Mouse (Mus musculus) frontal cortex, postnatal 36 days (tissue): ENCODE results near the gene Rufy4.

Experiments
- DNase-seq, 2 experiments: peaks; one replicate each; pipeline ENCODE4 v3.0.0; 2022; ENCODE audit warnings: low spot score in 2 of 2

Gene Rufy4

DNA sequence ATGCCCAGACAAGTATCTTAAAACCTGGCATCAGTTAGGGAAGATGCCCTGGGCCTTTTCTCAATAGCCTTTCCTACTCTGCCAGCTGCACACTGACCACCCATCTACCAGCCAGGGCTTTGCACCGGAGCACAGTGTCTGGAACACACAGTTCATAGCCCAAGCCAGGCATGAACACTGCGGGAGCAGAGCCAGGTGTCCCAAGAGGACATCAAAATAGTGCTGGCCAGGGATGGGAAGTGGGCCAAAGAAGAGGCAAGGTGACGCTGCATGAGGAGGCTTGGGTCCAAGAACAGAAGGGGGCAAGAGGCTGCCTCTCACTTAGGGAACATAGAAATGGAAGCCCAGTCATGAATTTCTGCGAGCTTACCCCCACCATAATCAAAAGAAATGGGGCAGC lies 19.7 kb upstream of the Rufy4 start:
- DNase-seq = no peak

DNA sequence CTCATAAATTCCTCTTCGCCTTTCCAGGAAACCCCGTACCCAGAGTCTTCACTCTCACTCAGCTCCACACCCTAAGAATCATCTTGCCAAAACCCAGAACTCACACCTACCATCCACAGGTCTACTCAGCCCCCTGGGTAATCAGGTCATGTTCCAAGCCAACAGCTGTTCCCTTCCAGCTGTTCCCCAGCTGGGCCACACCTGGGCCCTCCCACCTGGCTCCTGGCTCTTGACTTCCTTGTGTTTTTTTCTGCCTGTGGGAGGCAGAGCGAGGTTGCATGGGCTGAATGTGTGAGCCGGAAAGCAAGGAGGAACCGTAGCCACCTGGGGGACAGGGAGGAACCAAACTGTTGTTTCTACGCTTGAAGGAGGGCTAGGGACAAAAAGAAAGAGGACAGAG lies 19.1 kb upstream of the Rufy4 start:
- no peak for DNase-seq

DNA sequence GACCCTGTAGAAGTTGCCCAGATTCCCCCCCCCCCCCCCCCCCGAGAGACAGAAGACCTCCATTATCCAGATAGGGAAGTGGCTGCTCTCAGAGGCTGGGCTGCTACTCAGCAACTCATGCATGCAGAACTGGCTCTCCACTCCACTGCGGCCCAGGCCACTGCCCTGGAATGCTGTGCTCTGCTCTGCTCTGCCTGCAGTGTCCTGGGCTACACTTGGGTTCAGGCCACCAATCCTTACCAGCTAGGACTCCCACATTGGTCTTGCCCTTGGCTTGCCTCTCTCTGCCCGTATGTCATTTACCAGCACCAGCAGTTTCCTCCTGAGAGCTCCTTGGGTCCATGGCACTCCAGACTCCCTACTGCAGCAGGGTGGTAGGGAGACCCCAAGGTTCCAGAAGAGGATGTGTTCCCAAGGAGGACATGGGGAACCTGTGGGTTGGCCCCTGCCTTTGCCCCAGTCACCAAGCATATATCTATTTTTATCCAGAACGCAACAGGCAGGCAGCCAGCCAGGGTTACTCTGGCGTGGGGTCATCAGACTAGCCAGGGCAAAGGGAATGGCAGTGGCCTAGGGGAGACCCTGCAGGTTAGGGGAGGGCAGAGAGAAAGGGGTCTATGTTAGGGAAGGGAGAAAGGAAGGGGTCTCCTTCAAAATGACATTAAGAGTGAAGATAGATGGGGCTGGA lies 17.3 kb upstream of the Rufy4 start:
- no peak for DNase-seq

DNA sequence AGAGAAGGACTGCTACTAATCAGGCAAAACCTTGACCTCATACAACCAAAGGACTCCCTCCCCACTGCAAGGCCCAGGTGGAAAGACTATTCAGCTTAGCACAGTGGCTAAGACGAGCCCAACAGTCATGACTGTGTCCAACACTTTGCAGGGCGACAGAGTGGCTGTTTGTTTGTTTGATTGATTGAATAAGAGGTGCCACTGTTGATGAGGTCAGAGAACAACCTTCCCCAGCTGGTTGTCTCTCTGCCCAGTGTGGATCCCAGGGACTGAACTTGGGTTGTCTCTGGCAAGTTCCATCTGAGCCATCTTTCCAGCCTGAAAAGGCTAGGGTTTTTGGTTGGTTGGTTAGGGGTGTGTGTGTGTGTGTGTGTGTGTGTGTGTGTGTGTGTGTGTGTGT lies 15.7 kb upstream of the Rufy4 start:
- DNase-seq = no peak

DNA sequence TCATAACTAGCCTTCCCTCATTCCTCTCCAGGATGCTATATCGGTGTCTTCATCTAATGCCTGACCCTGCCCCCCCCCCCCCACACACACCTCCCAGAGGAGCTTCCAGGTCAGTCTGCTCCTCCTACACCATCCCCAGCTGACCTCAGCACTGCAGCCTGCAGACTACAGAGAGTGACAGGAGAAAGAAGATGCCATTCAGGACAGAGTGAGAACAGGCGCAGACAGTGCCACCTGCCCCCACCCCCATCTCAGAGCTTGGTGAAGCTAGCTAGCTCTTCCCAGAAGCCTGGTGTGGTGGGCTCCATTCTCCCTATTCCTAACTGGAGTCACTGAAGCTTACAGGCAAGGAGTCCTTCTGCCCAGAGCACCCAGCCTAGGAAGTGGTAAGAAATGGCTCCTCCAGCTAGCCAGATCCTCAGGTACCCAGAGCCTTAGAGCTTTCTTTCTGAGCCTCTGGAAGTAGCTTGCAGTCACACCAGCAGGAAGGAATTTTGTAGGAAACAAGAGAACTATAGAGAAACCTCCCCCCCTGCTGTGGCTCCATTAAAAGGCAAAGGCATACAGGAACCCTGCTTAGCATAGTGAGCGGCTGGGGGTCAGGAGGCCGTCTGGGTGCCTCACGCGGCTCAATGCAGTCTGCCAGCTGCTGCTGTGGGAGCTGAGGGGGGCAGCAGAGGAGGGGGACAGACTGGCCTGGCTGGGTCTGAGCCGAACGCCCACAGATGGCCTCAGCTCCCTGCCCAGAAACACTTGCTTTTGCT lies 14.2 kb upstream of the Rufy4 start:
- no peak for DNase-seq

DNA sequence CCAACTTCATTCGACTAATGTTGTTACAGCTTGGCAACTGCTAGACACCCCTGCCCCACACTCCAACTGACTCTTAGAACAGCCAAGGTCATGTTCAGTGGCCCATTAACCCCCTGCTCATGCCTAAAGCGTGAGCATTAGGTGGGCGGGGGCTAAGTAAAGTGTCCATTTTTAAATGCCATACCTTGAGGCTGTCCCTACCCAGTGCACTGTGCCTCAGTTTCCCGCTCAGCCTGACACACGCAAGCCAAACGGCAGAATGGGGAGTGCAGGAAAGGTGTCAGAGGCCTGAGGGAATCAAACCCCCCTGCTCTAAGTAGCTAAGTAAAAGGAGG lies 13.7 kb upstream of the Rufy4 start:
- no peak for DNase-seq

DNA sequence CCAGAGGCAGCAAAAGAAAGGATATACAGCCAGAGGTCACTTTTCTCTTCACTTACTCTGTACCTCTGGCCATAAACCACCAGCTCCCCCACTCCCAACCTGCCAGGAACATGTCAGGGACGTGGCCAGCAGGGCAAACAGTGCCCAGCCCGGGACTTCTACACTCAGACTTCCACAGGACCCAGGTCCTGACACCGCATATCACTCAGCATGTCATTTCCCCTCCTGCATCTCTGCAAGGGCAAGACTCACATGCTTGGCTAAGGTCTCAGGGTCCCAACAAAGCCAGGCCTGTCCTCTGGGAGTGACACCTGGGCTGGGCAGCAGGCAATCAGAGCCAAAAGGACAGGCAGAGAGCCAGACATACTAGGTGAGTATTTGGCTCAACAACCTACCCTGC lies 12.3 kb upstream of the Rufy4 start:
- no peak for DNase-seq

DNA sequence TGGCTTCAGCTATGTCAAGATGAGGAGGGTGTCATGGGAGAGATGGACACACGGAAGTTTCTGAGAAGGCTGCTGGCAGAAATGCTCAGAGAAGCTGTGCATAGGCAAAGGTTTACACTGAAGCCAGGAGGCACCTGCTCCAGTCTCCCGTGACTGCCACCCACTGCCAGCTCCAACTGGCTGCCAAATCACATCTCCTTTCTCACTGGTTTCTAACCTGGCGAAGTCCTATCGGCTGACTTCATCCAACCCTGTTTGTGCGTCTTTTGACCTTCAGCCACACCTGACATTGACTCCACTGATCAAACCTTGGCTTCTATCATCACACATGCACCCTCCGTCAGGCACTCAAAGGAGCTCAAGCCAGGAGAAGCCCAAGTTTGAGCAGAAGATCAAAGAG lies 7.5 kb upstream of the Rufy4 start:
- no peak for DNase-seq

DNA sequence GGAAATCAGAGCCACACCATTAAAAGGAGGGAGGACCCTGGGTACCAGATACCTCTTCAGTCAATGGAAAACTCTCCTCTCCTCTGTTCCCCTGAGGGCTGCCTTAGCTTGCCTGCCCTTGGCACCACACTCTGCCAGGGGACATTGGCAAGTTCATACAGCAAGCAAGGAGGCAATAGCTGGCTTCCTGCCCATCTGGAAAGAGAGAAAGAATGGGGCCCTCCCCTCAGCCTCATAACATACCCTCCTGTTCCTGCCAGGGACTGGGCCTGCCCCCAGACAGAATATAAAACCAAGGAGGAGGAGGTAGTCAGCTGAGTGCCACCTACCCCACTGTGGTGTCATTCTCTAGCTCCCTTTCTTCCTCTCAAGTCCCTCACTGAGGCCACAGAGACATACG lies 6.2 kb upstream of the Rufy4 start:
- no peak for DNase-seq

DNA sequence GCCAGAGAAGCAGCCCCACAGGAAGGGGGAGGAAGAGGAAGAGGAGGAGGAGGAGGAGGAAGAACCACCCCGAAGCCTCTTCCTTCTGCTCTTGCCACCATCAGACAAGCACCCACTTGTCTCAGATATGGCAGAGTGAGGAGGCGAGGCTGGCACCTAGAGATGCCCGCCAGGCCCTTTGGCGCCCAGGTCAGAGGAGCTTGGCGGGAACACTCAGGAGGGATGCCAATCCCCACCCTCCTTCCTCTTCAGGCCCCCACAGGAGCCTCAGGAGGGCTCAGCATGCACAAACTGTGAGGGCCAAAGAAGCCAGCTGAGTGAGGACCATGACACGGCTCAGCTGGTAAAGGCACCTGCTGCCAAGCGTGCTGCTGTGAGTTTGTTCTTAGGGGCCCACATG lies 4.2 kb upstream of the Rufy4 start:
- no peak for DNase-seq

DNA sequence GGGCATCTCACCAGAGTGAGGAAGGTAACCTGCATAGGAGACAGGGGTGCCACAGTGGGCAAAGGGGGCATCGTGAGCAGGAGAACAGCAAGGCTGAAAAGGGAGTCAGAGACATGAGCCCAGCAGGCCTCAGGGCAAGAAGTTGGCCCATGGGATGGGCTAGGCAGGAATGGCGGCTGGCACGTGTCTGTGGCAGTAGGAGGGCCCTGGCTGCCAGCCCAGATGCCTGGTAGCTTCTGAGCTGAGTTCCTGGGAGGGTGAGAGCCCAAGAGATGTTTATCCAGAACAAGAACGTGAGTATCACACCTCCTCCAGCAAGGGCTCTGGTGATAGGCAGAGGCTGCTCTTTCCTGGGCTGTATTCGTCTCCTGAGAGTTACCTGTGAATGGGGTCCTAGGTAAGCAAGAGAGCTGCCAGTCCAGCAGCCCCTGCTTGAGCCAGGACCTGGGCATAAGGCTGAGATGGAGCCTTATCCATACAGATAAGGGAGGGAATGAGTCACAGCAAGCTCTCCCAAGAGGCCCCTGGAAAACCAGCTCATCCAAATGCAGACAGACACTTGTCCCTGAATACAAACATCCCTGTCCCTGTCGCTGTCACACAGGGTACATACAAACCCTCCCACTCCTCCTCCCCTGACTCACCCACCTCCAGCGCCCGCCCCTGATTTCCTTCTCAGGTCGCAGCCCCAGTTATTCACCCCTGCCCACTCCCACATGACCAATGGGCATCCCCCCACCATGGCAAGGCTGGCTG lies 3.3 kb upstream of the Rufy4 start:
- DNase-seq = peak; percentile 66 to 69

DNA sequence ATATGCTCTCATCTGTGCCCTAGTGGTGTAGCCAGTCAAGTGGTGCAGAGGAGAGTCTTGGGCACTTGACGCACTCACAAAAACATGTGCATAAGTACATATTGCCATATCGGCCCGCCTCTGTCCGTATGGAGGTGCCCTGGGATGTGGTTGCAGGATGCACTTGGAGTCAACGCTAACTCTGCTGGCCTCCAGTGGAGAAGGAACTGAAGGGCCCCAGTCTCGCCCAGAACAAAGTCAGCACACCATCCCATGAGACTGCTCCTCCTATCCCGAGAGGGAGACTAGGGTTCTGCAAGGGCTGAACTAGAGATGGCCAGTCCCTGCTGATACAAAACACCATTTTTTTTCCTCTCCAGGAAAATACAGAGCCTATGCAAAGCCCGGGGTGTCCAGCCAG lies 2.1 kb upstream of the Rufy4 start:
- no peak for DNase-seq

DNA sequence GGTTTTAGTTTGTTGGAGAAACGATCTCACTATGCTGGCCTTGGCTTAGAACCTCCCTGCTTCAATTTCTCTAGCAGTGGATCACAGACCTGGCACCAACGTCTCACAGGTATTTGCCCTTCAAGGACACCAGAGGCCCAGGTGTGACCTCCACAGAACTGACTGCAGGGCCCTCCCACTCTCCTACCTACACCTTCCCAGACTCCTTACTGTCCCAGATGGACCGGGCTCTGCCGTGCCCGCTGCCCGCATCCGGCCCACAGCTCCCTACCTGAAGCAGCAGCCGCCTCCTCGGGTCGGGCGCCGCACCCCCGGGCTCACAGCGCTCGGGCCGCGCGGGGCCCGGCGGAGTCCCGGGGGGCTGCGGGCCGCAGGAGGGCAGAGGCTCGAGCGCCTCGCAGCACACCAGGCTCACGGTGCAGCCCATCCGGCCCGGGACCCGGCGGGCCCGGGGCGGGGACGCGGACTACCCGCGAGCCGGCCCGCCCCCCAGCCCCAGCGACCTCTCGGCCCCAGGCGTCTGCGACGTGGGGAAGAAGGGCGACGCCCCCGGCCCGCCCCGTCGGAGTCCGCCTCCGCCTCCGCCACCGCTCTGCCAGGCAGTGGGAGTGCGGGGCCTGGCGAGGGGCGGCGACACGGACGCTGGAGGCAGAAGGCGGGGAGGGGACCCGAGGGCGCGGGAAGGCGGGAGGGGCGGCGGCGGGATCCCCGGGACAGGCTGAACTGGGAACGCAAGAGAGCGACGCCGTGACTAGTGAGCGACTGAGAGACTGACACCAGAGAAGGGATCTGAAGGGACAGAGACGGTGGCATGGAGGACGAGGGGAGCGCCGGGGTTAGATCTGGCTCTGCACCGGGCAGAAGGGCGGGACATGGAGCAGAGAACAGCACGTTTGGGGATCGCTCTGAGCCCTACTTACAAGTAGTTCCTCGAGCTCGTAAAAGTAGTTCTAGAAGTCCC lies 1.0 kb upstream of the Rufy4 start, which contains the start of gene Tns1:
Gene Tns1 (minus strand): TSS at position 429 of the 961 bp plus-strand sequence.
- DNase-seq = no peak

DNA sequence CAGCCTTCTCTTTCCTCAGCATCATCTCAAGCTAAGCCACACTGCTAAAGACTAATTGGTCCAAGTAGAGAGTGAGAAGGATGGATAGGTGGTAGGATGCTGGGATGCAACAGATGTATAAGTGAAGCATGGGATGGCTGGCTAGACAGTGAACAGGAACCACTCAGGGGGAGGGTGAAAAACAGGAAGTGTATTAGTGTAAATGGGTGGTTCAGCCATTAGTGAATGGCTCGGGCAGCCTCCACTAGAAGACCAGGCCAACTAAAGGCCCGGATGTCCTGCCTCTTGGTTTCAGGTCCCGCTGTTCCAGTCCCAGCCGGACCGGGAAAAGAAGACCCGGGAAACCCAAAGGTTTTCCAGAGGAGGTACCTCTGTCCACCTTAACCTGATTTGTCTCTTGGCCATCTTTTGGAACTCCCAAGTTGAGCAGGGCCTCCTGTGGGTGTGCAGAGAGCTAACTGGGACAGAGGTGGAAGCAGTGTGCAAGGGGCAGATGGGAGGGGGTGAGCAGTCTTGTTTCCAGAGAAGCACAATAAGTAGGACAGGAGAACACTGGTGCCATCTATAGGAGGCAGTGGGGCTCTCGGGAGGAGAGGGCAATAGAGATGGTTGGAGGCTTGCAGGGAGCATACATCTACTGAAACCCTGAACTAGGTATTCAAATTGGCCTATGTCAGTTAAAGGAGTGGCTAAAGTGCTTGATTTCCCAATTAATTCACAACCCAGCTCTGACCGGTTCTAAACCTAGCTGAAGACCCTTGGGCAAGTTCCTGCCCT lies 5.7 kb downstream of the Rufy4 start:
- DNase-seq = no peak

DNA sequence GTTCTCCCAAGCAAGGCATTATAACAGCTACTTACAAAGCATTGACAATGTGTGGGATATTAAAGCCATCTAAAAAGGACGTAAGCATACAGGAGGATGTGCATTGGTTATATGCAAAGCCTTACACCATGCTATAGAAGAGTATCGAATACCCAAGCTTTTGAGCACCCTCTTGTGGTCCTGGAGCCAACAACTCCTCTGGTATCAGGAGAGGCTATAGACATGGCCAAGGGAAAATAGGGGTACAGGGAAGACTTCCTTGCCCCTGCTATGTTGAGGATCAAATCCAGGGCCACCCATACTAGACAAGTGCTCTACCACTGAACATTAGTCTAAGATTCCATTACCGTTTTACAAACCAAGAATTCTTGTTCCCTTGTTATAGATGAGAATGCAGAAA lies 6.7 kb downstream of the Rufy4 start:
- no peak for DNase-seq

DNA sequence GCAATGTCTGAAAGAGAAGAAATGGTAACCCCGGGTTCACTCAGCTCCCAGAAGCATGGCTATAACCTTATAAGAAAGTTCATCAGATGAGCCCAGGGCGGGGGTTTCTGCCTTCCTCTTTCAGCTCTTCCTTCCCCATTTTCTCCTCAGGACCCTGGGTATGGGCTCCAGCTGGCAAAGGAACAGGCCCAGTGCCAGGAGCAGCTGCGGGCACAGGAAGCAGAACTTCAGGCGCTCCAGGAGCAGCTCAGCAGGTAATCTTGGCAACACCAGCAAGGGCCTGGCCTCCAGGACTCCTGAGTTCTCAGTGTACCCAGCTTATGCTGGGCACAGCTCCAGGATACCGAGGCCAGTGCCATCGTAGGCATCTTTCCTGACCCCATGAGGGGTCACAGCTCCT lies 8.6 kb downstream of the Rufy4 start:
- DNase-seq = no peak

DNA sequence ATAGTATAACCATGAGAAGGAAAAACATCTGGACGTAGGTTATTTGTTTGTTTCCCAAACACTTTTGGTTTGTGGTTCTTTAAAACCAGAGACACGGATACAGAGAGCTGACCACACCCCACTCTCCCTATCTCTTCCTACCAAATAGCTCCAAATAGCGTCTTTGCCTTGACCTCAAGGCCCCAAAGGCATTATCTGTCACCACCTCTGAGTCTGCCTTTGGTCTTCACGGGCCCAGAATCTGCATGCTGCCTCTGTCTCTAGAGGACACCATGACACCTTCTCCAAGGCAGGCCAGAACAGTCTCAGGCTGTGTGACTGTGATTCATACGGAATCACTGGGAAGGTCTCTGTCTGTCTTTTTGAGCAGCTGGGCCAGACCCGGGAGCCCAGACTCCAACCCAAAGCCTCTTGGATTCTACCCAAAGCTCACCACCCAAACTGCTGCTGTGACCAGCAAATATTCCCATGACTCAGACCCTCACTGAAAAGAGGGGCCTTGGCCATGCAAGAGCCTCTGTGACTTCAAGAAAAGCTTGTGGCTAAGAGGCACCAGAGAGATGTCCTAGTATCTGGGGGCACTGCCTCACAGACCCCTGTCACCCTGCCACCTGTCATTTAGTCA lies 10.1 kb downstream of the Rufy4 start:
- DNase-seq = no peak

DNA sequence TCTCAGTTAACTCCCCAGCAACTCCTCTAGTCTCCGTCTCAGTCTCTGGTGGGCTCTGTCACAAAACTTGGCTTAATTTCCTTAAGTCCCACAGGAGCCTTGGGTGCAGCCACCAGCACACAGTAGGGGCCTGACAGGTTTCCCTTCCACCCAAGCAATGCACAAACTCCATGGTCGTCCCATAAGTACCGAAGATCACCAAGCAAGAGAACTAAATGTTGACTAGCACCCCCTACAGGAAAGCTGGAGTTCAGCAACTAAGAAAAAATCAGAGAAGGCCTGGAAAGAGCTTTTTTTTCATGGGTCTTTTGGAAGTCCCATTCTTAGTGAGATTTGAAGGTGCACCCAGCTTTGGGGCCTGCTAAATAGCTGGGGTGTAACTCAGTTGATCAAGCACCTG lies 14.1 kb downstream of the Rufy4 start:
- no peak for DNase-seq

DNA sequence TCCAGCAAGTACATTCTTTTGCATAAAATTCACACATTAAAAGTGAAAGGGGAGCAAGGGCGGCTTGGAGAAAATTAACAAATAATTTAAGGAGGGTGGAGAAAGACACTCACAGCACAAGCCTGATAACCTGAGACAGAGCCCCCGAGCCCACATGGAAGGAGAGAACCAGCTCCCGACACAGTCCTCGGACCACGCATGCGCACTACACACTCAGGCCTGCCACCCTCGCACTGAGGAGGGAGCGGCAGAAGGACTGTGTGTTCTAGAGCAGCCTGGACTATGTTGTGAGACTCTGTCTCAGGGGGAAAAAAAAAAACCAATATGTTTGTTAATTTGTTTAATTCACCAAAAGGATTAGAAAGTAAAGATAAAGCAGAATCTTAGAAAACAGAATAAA lies 16.4 kb downstream of the Rufy4 start:
- no peak for DNase-seq

DNA sequence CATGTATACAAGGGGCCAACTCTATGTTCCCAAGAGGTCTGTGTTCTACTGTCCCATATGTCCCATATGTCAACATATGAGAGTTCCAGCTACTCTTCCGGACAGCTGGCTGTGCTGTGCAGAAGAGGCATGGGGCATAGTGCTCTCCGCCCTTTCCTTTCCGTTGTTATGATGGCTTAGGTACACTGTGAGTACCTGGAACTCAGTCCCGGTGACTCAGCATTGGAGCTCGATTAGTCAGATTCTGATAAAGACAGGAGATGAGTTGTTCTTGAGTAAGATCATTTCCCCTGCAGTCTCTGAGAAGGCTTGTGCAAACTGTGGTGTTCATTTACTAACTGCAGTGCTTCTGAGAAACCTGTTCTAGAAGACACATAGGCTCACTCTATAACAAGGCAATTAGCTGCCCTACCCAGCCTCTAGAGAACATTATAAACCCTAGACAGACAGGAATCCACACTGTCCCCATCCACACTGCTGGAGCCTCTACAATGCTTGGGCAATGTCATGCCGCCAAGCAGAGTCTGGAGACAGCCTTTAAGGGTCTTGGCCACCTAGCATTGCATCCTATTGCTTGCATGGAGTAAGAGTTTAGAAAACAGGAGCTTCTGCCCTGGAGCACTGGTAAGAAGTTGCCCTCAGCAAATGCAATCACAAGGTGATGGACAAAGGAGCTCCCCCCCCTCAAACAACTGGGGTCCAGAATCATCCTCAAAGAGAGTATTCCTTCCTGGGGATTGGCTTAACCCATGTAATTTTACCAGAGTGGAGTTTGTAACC lies 24.0 kb downstream of the Rufy4 start:
- no peak for DNase-seq
